Mouse (Mus musculus): ENCODE results near the gene Lrrc36.
A peak's percentile ranks its signal among the peaks of the same experiment; 100 is the strongest.

Gene Lrrc36

GRCm38 (mm10) chr8:105431743-105432515, 18.6 kb downstream of the Lrrc36 start:
- DNase-seq (ENCODE audit: low read depth, low spot score): no peak

GRCm38 (mm10) chr8:105433021-105433420, 19.6 kb downstream of the Lrrc36 start:
- no peak for DNase-seq (ENCODE audit: low read depth, low spot score)

DNA sequence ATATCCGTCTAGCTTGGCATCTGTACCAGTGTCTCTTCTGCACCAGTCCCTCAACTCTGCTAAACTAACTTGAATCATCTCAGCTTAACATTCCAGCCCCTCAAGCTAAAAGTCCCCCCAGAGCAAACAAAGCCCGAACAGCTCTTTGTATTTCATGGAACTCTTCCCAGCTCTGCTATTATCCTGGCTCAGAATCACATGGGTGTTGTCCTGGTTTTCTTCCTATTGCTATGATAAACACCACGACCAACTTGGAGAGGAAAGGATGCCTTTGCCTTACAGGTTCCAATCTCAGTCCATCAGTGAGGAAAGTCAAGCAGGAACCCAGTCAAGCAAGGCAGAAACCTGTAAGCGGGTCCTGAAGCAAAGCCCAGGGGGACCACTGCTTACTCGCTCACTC, 20.1 kb downstream of the Lrrc36 start:
- DNase-seq (ENCODE audit: low read depth, low spot score): no peak

- DNase-seq (ENCODE audit: low read depth, low spot score): no peak
Observed at GRCm38 (mm10) chr8:105434136-105434535, 20.8 kb downstream of the Lrrc36 start.

GRCm38 (mm10) chr8:105436218-105436617, 22.8 kb downstream of the Lrrc36 start:
- no peak for DNase-seq (ENCODE audit: low read depth, low spot score)

- DNase-seq (ENCODE audit: low read depth, low spot score): no peak
Observed at GRCm38 (mm10) chr8:105437078-105437748, 23.8 kb downstream of the Lrrc36 start.

GRCm38 (mm10) chr8:105438865-105439264, 25.5 kb downstream of the Lrrc36 start:
- DNase-seq (ENCODE audit: low read depth, low spot score): peak; percentile 21

DNA sequence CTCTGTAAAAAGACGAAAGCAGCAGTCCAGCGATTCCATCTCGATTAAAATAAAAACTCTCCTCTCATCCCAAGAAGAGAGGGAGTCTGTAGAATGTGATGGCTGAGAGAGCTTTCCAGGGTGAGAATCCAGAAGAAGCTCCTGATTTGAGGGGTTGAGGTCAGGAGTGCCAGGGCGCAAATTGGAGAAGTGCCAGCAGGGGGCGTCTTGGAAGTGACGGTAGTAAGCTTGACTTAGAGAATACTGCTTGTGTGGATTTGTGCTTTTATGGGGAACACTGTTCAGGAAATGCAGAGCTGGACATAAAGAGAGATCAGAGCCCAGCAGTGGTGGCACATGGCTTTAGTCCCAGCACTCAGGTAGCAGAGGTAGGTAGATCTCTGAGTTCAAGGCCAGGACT, 28.1 kb downstream of the Lrrc36 start:
- DNase-seq (ENCODE audit: low read depth, low spot score): no peak

DNA sequence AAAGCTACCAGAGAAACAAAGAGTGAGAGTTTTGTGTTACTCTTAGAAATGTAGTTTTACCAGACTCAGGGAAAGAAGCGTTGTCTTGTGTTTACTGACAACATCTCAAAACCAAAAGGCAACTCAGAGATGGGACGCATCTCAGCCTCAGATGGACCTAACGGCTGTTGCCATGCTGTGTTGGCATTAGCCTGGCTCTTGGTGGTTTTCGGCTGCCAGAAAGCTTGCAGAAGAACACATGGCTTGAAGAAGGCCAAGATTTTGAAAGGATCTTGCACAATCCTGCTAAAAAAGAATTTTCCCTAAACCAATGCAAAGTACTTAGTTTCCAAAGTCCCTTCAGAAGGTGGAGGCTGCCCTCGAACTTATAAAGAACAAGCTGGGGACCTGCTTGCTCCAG, 29.3 kb downstream of the Lrrc36 start:
- DNase-seq (ENCODE audit: low read depth, low spot score): no peak

DNA sequence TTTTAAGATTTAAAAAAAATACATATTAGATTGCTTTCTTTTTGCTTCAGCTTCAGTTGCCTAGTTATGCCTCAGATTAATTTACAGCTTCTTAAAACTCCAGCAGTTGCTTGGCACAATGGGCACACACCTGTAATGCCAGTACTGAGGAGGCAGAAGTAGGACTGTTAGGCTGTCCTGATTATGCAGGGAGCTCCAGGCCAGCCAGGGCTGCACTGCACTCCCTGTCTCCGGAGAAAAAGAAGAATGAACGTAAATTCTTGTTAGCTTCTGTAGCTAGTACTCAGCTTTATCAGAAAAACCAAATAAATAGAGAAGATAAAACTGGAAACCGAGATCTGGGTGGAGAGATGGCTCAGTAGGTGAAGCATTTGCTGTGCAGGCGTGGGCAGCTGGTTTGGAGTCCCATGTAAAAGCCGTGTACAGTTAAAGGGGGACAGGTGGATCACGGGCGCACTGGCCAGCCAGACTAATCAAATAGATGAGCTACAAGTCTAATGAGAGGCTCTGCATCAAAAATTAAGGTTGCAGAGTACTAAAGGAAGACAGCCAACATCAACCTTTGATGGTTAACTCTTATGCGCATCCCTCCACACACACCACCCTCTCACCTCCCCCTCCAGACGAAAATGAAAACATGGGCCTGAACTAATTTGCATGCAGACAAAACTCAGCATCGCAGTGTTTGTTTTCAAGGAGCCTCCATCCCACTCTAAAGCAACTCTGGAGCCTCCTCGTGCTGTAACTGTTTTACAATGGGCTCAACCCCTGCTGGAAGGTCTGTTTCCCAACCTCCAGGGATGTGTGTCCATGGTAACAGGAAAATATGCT, 32.1 kb downstream of the Lrrc36 start:
- DNase-seq (ENCODE audit: low read depth, low spot score): no peak

DNA sequence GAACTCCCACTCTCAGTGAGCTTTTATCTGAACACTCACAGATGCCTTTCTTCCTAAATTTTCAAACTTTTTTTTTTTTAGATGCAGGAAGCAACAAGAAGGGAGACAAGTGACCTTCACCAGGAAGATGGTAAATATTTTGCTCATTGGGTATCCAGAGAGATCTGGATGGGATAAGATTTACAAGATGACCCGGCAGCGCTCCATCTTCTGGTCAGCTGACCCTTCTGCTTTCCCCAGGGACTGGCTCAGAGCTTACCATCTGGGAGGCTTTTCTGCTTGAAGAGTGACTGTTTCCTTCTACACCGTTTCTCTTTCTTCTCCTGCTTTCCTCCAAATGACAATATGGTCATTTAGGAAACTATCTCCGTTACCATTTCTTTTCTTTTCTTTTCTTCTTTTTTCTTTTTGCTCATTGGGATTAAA, 32.8 kb downstream of the Lrrc36 start:
- DNase-seq (ENCODE audit: low read depth, low spot score): no peak

- DNase-seq (ENCODE audit: low read depth, low spot score): no peak
Observed at GRCm38 (mm10) chr8:105448188-105448587, 34.8 kb downstream of the Lrrc36 start.

- no peak for DNase-seq (ENCODE audit: low read depth, low spot score)
Observed at GRCm38 (mm10) chr8:105448596-105448995, 35.2 kb downstream of the Lrrc36 start.

GRCm38 (mm10) chr8:105450977-105451376, 37.6 kb downstream of the Lrrc36 start:
- DNase-seq (ENCODE audit: low read depth, low spot score): no peak

- DNase-seq (ENCODE audit: low read depth, low spot score): no peak
Observed at GRCm38 (mm10) chr8:105451903-105452603, 38.7 kb downstream of the Lrrc36 start.

DNA sequence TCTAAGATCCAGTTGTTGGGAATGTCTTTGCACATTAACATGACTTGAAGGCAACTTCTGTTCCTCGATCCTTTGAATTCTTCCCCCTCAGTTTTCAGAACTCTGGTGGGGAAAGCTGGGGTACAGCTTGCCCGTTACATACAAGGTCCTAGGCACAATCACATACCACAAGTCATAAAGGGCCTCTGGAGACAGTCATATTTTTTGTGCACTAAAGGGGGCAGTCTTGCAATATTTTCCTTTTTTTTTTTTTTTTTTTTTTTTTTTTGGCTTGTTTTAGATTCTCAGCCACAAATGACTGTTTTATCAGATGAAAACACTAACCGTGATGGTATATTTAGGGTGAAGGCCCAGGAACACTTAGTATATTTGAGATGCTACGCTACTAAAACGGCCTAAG, 39.9 kb downstream of the Lrrc36 start:
- DNase-seq (ENCODE audit: low read depth, low spot score): no peak

- DNase-seq (ENCODE audit: low read depth, low spot score): no peak
Observed at GRCm38 (mm10) chr8:105454088-105454487, 40.7 kb downstream of the Lrrc36 start.

GRCm38 (mm10) chr8:105455218-105455617, 41.8 kb downstream of the Lrrc36 start:
- no peak for DNase-seq (ENCODE audit: low read depth, low spot score)

DNA sequence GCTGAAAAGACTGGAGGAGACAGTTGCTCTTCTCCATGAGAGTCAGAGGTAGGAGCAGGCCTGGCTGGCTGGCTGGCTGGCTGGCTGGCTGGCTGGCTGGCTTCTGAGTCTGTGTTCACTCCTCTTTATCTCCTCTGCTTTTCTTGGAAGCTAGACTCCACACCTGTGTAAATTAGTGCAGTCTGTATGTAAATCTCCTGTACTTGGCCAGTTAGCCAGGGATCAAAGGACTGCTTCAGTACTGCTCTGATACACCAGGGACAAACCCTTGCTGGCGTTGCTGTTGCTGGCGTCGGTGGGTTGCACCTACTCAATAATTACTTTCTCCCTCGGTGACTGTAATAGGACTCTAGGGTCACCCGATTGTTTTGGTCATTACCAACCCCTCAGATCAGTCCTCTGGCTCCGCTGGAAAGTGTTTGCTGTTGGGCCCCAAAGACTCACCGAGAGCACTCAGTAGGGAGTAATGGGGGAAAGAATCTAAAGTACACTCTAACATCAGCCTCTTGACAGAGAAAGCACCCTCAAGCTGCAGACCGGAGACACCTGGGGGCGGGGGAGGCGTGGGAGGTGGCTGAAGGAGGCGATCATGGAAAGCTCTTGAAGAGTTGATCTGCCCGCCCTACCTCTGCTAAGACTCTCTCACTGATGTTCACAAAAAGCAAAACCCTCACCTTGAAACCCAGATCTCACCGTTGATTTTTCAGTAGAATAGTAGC, 47.9 kb downstream of the Lrrc36 start:
- no peak for DNase-seq (ENCODE audit: low read depth, low spot score)

DNA sequence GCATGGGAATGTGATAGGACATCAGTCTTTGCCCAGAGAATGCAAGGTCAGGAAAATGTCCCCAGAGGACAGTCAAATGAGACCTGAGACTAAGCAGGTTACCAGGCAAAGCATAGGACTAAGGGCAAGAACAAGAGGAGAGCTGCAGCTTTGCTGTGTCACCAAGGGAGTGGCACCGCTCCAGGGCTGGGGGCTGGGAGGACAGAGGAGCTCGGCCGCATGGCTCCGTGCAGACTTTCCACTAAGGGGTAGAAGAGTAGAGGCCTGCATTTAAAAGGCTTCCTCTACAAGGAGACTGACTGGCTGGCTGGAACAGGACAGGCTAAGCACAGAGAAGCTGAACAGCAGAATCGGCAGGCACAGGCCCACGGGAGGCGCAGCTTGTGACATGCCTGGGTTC, 51.2 kb downstream of the Lrrc36 start:
- DNase-seq (ENCODE audit: low read depth, low spot score): no peak

DNA sequence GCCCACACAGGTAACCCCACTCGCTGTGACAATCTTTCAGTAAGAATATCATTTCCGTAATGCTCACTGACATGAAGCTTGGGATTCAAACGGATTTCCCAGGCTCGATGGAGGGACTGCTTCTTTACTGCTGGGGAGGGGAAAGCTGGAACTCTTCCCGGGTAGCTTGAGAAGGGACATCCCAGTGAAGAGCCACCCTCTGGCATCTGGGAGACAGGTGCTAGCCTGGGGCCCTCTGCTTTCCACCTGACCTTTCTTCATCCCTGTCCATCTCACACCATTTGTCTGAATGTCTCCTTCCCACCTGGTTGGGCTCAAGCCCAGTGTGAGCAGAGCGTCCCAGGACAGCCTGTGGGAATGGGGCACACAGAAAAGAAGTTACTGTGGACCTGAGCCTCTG, 52.9 kb downstream of the Lrrc36 start:
- DNase-seq (ENCODE audit: low read depth, low spot score): no peak

Measured in CD4-positive helper T cell, adult 2 months (primary cell).